Mouse (Mus musculus) heart, embryonic 11.5 days (tissue): ENCODE results near the gene Grm8. TPM values are rescaled to one million over a fixed set of nuclear protein-coding genes. Genes with fewer than 3 reads are reported as not detected.

Source experiments
- ATAC-seq: fragments of 200-750 bp; cut with Nextera tagmentation; replicated peaks from 2 replicates; pipeline ENCODE4 v1.8.0; 2017; ENCODE audit warnings: moderate library complexity; ENCODE audit not compliant: insufficient number of reproducible peaks, low FRiP score, low TSS enrichment
- H3K27ac ChIP-seq: fragments of 300-500 bp; sonication (generic); 2 replicates; pipeline ENCODE4 v1.5.1; 2014; ENCODE audit warnings: mild to moderate bottlenecking, low read depth, low read length
- H3K27me3 ChIP-seq: fragments of 300-500 bp; sonication (generic); 2 replicates; pipeline ENCODE4 v1.6.1; 2014; ENCODE audit warnings: mild to moderate bottlenecking, low read length, mixed read lengths; ENCODE audit not compliant: control insufficient read depth, insufficient read depth
- H3K36me3 ChIP-seq: fragments of 300-500 bp; sonication (generic); 2 replicates; pipeline ENCODE4 v1.6.1; 2014; ENCODE audit warnings: mild to moderate bottlenecking, low read length, moderate library complexity, mixed read lengths; ENCODE audit not compliant: control insufficient read depth, insufficient read depth
- H3K4me1 ChIP-seq: fragments of 300-500 bp; sonication (generic); 2 replicates; pipeline ENCODE4 v1.6.1; 2014; ENCODE audit warnings: low read length; ENCODE audit not compliant: control insufficient read depth, insufficient read depth
- H3K4me2 ChIP-seq: fragments of 300-500 bp; sonication (generic); 2 replicates; pipeline ENCODE4 v1.6.1; 2014; ENCODE audit warnings: mild to moderate bottlenecking, moderate library complexity
- H3K4me3 ChIP-seq: fragments of 300-500 bp; sonication (generic); 2 replicates; pipeline ENCODE4 v1.5.1; 2014; ENCODE audit warnings: low read depth, low read length
- H3K9ac ChIP-seq: fragments of 300-500 bp; sonication (generic); 2 replicates; pipeline ENCODE4 v1.6.1; 2014; ENCODE audit warnings: mild to moderate bottlenecking, low read depth, low read length, moderate library complexity
- H3K9me3 ChIP-seq: fragments of 300-500 bp; sonication (generic); replicated peaks from 2 replicates; pipeline ENCODE4 v1.6.1; 2016; ENCODE audit warnings: low read length; ENCODE audit not compliant: control insufficient read depth
- WGBS: fragments of 180-500 bp; shearing (Covaris S2); extraction: QIAGEN DNeasy Blood & Tissue Kit; methylation state at CpG from one replicate; pipeline ENCODE4 v1.1.7; 2014; ENCODE audit not compliant: insufficient replicate concordance; 5-methylcytosine and 5-hydroxymethylcytosine counted together
- polyA plus RNA-seq: library from polyadenylated mRNA; unstranded; fragments of >200 nt; fragmentation: Nextera tagmentation; extraction: Ambion mirVana; gene quantifications from 2 replicates; pipeline ENCODE4 v1.2.1, GENCODE M21; 2014

Grm8 gene
- polyA plus RNA-seq, 1 experiment from 2014 or later: 0.07 TPM

- H3K4me1 ChIP-seq: no peaks in the 10 kb centered on the region
- H3K4me2 ChIP-seq: no peak overlapping the region
- H3K9ac ChIP-seq: no peak overlapping the region
- no peak overlapping the region for H3K4me3 ChIP-seq
- ATAC-seq: no peak
- no peaks in the 10 kb centered on the region for H3K9me3 ChIP-seq
- 81% methylated on average over 6 of the region's 6 CpGs for WGBS
- no peaks in the 10 kb centered on the region for H3K27me3 ChIP-seq
- H3K36me3 ChIP-seq: no peaks in the 10 kb centered on the region
- no peak overlapping the region for H3K27ac ChIP-seq
Observed at GRCm38 (mm10) chr6:27956278-27956857, 178.6 kb downstream of the Grm8 start.

GRCm38 (mm10) chr6:27951433-27951832 is 183.5 kb downstream of the Grm8 start:
- H3K36me3 ChIP-seq: no peaks in the 10 kb centered on the region
- no peaks in the 10 kb centered on the region for H3K27me3 ChIP-seq
- no peak overlapping the region for H3K27ac ChIP-seq
- 80% methylated on average over 5 of the region's 5 CpGs for WGBS
- no peak for ATAC-seq
- H3K9me3 ChIP-seq: no peaks in the 10 kb centered on the region
- no peak overlapping the region for H3K4me2 ChIP-seq
- H3K4me3 ChIP-seq: no peak overlapping the region
- H3K9ac ChIP-seq: no peak overlapping the region
- H3K4me1 ChIP-seq: no peaks in the 10 kb centered on the region

GRCm38 (mm10) chr6:27928058-27928457 is 206.9 kb downstream of the Grm8 start:
- no peak for ATAC-seq
- WGBS: 58% methylated on average over 3 of the region's 3 CpGs
- Histone ChIP-seq H3K9ac (no peak overlapping the region), H3K27me3 (no peaks in the 10 kb centered on the region), H3K36me3 (no peaks in the 10 kb centered on the region), H3K9me3 (no peaks in the 10 kb centered on the region), H3K4me3 (no peak overlapping the region), H3K4me1 (no peaks in the 10 kb centered on the region), H3K4me2 (no peak overlapping the region), H3K27ac (no peak overlapping the region)

- Histone ChIP-seq H3K36me3 (no peaks in the 10 kb centered on the region), H3K9me3 (peaks cover 2% of the 10 kb centered on the region; the same call in 1 of the 2 replicates), H3K4me3 (no peak overlapping the region), H3K27me3 (no peaks in the 10 kb centered on the region), H3K9ac (no peak overlapping the region), H3K27ac (no peak overlapping the region), H3K4me1 (no peaks in the 10 kb centered on the region), H3K4me2 (no peak overlapping the region)
- whole genome bisulfite sequencing: 57% methylated on average over 1 of the region's 1 CpGs
- no peak for ATAC-seq
Observed at GRCm38 (mm10) chr6:27913281-27913680, 221.7 kb downstream of the Grm8 start.

GRCm38 (mm10) chr6:27904358-27904757 is 230.6 kb downstream of the Grm8 start:
- Histone ChIP-seq H3K9ac (no peak overlapping the region), H3K27me3 (no peaks in the 10 kb centered on the region), H3K9me3 (no peaks in the 10 kb centered on the region), H3K4me3 (no peak overlapping the region), H3K27ac (no peak overlapping the region), H3K36me3 (no peaks in the 10 kb centered on the region), H3K4me2 (no peak overlapping the region), H3K4me1 (no peaks in the 10 kb centered on the region)
- no peak for ATAC-seq

- Histone ChIP-seq H3K4me3 (no peak overlapping the region), H3K27ac (no peak overlapping the region), H3K27me3 (no peaks in the 10 kb centered on the region), H3K9ac (no peak overlapping the region), H3K4me2 (no peak overlapping the region), H3K4me1 (no peaks in the 10 kb centered on the region), H3K36me3 (no peaks in the 10 kb centered on the region), H3K9me3 (no peaks in the 10 kb centered on the region)
- WGBS: 88% methylated on average over 1 of the region's 1 CpGs
- ATAC-seq: no peak
Observed at GRCm38 (mm10) chr6:27902224-27902623, 232.8 kb downstream of the Grm8 start.

GRCm38 (mm10) chr6:27901396-27901795 is 233.6 kb downstream of the Grm8 start:
- no peak for ATAC-seq
- Histone ChIP-seq H3K4me3 (no peak overlapping the region), H3K9me3 (no peaks in the 10 kb centered on the region), H3K36me3 (no peaks in the 10 kb centered on the region), H3K4me1 (no peaks in the 10 kb centered on the region), H3K9ac (no peak overlapping the region), H3K4me2 (no peak overlapping the region), H3K27me3 (no peaks in the 10 kb centered on the region), H3K27ac (no peak overlapping the region)
- 76% methylated on average over 3 of the region's 3 CpGs for WGBS

- 68% methylated on average over 1 of the region's 1 CpGs for whole genome bisulfite sequencing
- no peak for ATAC-seq
- H3K4me3 ChIP-seq: no peak overlapping the region
- H3K27me3 ChIP-seq: no peaks in the 10 kb centered on the region
- H3K4me1 ChIP-seq: no peaks in the 10 kb centered on the region
- H3K9ac ChIP-seq: no peak overlapping the region
- no peaks in the 10 kb centered on the region for H3K36me3 ChIP-seq
- no peak overlapping the region for H3K4me2 ChIP-seq
- H3K9me3 ChIP-seq: no peaks in the 10 kb centered on the region
- H3K27ac ChIP-seq: no peak overlapping the region
Observed at GRCm38 (mm10) chr6:27895153-27895552, 239.8 kb downstream of the Grm8 start.

- H3K4me2 ChIP-seq: no peak overlapping the region
- no peak overlapping the region for H3K9ac ChIP-seq
- H3K4me3 ChIP-seq: no peak overlapping the region
- ATAC-seq: no peak
- no peak overlapping the region for H3K27ac ChIP-seq
- no peaks in the 10 kb centered on the region for H3K36me3 ChIP-seq
- 42% methylated on average over 1 of the region's 1 CpGs for WGBS
- no peaks in the 10 kb centered on the region for H3K27me3 ChIP-seq
- H3K9me3 ChIP-seq: no peaks in the 10 kb centered on the region
- no peaks in the 10 kb centered on the region for H3K4me1 ChIP-seq
Observed at GRCm38 (mm10) chr6:27892886-27893285, 242.1 kb downstream of the Grm8 start.
